In genomic region chr6:7852919-7853318, GRCm38 (mm10) we compare ENCODE assay signal across 22 mouse cellular contexts. TPM values are rescaled to one million over a fixed set of nuclear protein-coding genes. Genes with fewer than 3 reads are reported as not detected.
A peak's percentile ranks its signal among the peaks of the same experiment; 100 is the strongest.
DNase-seq lines count a peak whose midpoint lies in the region; ATAC-seq and TF ChIP-seq lines count a peak whose summit lies in the region.
"Had no signal": no experiment of that assay in that cellular context is flagged by ENCODE, and none has a peak within 500 bp of the region (broad histone marks: within the 10 kb centered on the region; RNA-seq: fewer than 3 reads in every experiment).

No protein-coding gene starts in this region.

- peak overlapping the region; percentile 17; the same call in 1 of the 2 replicates for H3K4me2 ChIP-seq in liver, embryonic 14.5 days (ENCODE audit: low read depth)
- H3K4me2 ChIP-seq: forebrain, embryonic 13.5 days; hindbrain, embryonic 12.5 days had no signal

- no peak for TF ChIP-seq POLR2A in MEL (IDR thresholded peaks at IDR 0.05; ENCODE audit: control insufficient read depth in 1 of 2, insufficient read depth in 1 of 2, low read depth in 1 of 2, low read length in 2 of 2, poor library complexity in 1 of 2)

- 9% methylated on average over 1 of the region's 1 CpGs for WGBS in liver, embryonic 14.5 days (ENCODE audit: insufficient replicate concordance)

- H3K4me1 ChIP-seq in MEL (ENCODE audit: control insufficient read depth in 1 of 2, insufficient read depth in 2 of 2, low read length in 2 of 2) = peaks cover 35 to 44% of the 10 kb centered on the region in 2 experiments
- peaks cover 47 to 48% of the 10 kb centered on the region in 2 experiments for H3K4me1 ChIP-seq in liver, embryonic 14.5 days (replicated peaks; ENCODE audit: control insufficient read depth in 2 of 2, insufficient read depth in 2 of 2, low read length in 1 of 2)
- H3K4me1 ChIP-seq: hindbrain, embryonic 12.5 days had no signal

- TF ChIP-seq CTCF in MEL (IDR thresholded peaks at IDR 0.05 in 2 of 3, conservative IDR thresholded peaks at IDR 0.05 in 1 of 3; ENCODE audit: control insufficient read depth in 1 of 3, insufficient read depth in 1 of 3, low read depth in 2 of 3, low read length in 3 of 3, poor library complexity in 1 of 3, severe bottlenecking in 1 of 3) = no peak
- TF ChIP-seq CTCF in liver, embryonic 14.5 days (IDR thresholded peaks at IDR 0.05; ENCODE audit: low read depth) = no peak

- peak; percentile 57 to 84 for TF ChIP-seq EP300 in MEL (IDR thresholded peaks at IDR 0.05; ENCODE audit: low read depth in 1 of 2, low read length in 2 of 2)
- peak; percentile 72 for TF ChIP-seq EP300 in liver, embryonic 14.5 days (IDR thresholded peaks at IDR 0.05; ENCODE audit: low read depth)

- no peak for TF ChIP-seq RAD21 in MEL (IDR thresholded peaks at IDR 0.05; ENCODE audit: low read depth, low read length)

- H3K9me3 ChIP-seq in MEL (replicated peaks; ENCODE audit: insufficient read depth, low read length) = no peaks in the 10 kb centered on the region
- H3K9me3 ChIP-seq in liver, embryonic 14.5 days (ENCODE audit: control insufficient read depth, low read length) = no peaks in the 10 kb centered on the region
- H3K9me3 ChIP-seq: embryonic facial prominence, embryonic 10.5 days; forebrain, embryonic 13.5 days; heart, embryonic 10.5 days; hindbrain, embryonic 12.5 days had no signal

- peak; percentile 63 for DNase-seq in MEL (ENCODE audit: low read depth, low spot score)
- DNase-seq in liver, embryonic 14.5 days (ENCODE audit: low read depth in 3 of 3, low spot score in 3 of 3) = no peak
- DNase-seq in kidney, postnatal 36 days = no peak
- no peak for DNase-seq in gastrocnemius, adult 18-20 months (ENCODE audit: low spot score)
- DNase-seq in embryo, embryonic 9.5 days (ENCODE audit: extremely low spot score) = no peak
- DNase-seq: adrenal gland, postnatal 25 days; cerebellum, adult 11 months; cerebellum, adult 8-10 months; cerebellum, postnatal 14 days; forebrain, postnatal 0 days; heart, adult 18-20 months; heart, postnatal 10 days; heart, postnatal 4 days had no signal

- no peaks in the 10 kb centered on the region for H3K27me3 ChIP-seq in MEL (ENCODE audit: control insufficient read depth in 1 of 2, insufficient read depth in 2 of 2, low read length in 2 of 2)
- H3K27me3 ChIP-seq in liver, embryonic 14.5 days (ENCODE audit: control insufficient read depth, insufficient read depth, low read length) = no peaks in the 10 kb centered on the region
- H3K27me3 ChIP-seq: forebrain, embryonic 13.5 days; hindbrain, embryonic 12.5 days; Patski had no signal

- H3K9ac ChIP-seq in MEL (ENCODE audit: control insufficient read depth, low read depth, low read length, poor library complexity, severe bottlenecking) = no peak overlapping the region
- H3K9ac ChIP-seq in liver, embryonic 14.5 days (replicated peaks) = no peak overlapping the region
- H3K9ac ChIP-seq: forebrain, embryonic 13.5 days; forebrain, postnatal 0 days; hindbrain, embryonic 12.5 days had no signal

- H3K4me3 ChIP-seq in MEL (ENCODE audit: control insufficient read depth in 1 of 2, insufficient read depth in 1 of 2, low read depth in 2 of 2, low read length in 2 of 2) = peak overlapping the region in 1 of 2 experiments; percentile 8; a peak in 1 of 4 replicates
- no peak overlapping the region for H3K4me3 ChIP-seq in liver, embryonic 14.5 days (ENCODE audit: insufficient read depth in 1 of 2, low read depth in 2 of 2, low read length in 2 of 2)
- H3K4me3 ChIP-seq: embryonic facial prominence, embryonic 10.5 days; forebrain, embryonic 13.5 days; heart, embryonic 10.5 days; hindbrain, embryonic 12.5 days had no signal

- H3K27ac ChIP-seq in MEL (ENCODE audit: control insufficient read depth, low read depth, low read length) = no peak overlapping the region
- H3K27ac ChIP-seq in liver, embryonic 14.5 days = 0 out of 2 replicates have a peak overlapping the region, but pooled peaks have one; percentile 24
- H3K27ac ChIP-seq: embryonic facial prominence, embryonic 10.5 days; forebrain, embryonic 13.5 days; heart, embryonic 10.5 days; hindbrain, embryonic 12.5 days had no signal

- H3K36me3 ChIP-seq in MEL (ENCODE audit: control insufficient read depth in 1 of 2, insufficient read depth in 2 of 2, low read length in 2 of 2) = peaks cover 0 to 54% of the 10 kb centered on the region in 2 experiments; a peak in 2 of 4 replicates
- H3K36me3 ChIP-seq in liver, embryonic 14.5 days (replicated peaks; ENCODE audit: control insufficient read depth, insufficient read depth, low read depth) = no peaks in the 10 kb centered on the region; the same call in 1 of the 2 replicates
- H3K36me3 ChIP-seq: embryonic facial prominence, embryonic 10.5 days; heart, embryonic 10.5 days; hindbrain, embryonic 12.5 days had no signal

- H3K79me2 ChIP-seq in MEL (ENCODE audit: control insufficient read depth, insufficient read depth, low read length, poor library complexity) = peaks cover 42% of the 10 kb centered on the region

- peak; percentile 45 for ATAC-seq in common myeloid progenitor, adult 5-6 weeks (replicated peaks; ENCODE audit: low read depth, poor library complexity, severe bottlenecking)
- ATAC-seq in liver, embryonic 14.5 days (ENCODE audit: insufficient read depth) = peak; percentile 59; the same call in 1 of the 2 replicates
- peak; percentile 57 for ATAC-seq in megakaryocyte progenitor cell, adult 5-6 weeks (replicated peaks; ENCODE audit: poor library complexity)
- ATAC-seq: activated CD4-positive, CD25-positive, alpha-beta regulatory T cell, adult 4 months; forebrain, embryonic 13.5 days; forebrain, postnatal 0 days; hindbrain, embryonic 16.5 days; Patski had no signal

TF ChIP-seq in MEL, 35 proteins besides CTCF, POLR2A, EP300 and RAD21:
- TF ChIP-seq GATA1 (IDR thresholded peaks at IDR 0.05; ENCODE audit: low read depth, low read length) (peak; percentile 72), MAFK (IDR thresholded peaks at IDR 0.05; ENCODE audit: borderline replicate concordance, low read depth, low read length) (no peak; the same call in 1 of the 2 replicates), ELF1 (IDR thresholded peaks at IDR 0.05; ENCODE audit: low read depth, low read length) (no peak), GABPA (IDR thresholded peaks at IDR 0.05; ENCODE audit: low read depth, low read length) (no peak), TAL1 (IDR thresholded peaks at IDR 0.05; ENCODE audit: low read length) (peak; percentile 52; the same call in 1 of the 2 replicates), UBTF (IDR thresholded peaks at IDR 0.05; ENCODE audit: borderline replicate concordance, insufficient read depth, low read depth, low read length) (no peak), CHD1 (IDR thresholded peaks at IDR 0.05; ENCODE audit: low read depth, low read length) (no peak), TCF12 (IDR thresholded peaks at IDR 0.05; ENCODE audit: low read depth, low read length) (peak; percentile 63), MYB (IDR thresholded peaks at IDR 0.05; ENCODE audit: low read depth, low read length) (peak; percentile 40; the same call in 1 of the 2 replicates)

RNA-seq across cellular contexts. Expression of gene C1galt1, which starts 8.3 kb away (rescaled TPM):
- total RNA-seq in MEL (2012; rRNA removed) = 14.1 and 14.4 TPM in 2 replicates
- 10 to 100 TPM in 1 of 2 experiments, not detected in 1; 13.2 TPM for polyA plus RNA-seq in MEL (2012; ENCODE audit: insufficient read depth in 1 of 2, insufficient read length in 2 of 2, low read depth in 1 of 2, low replicate concordance in 2 of 2, missing spikeins in 1 of 2)
- 37.0 and 40.9 TPM in 2 replicates for total RNA-seq in common myeloid progenitor, adult 5-6 weeks (2017)
- polyA plus RNA-seq in liver, embryonic 14.5 days (2012; rRNA removed) = 5.9 and 8.0 TPM in 2 replicates
- polyA plus RNA-seq in liver, embryonic 14.5 days (2014; fragmentation: Nextera tagmentation; extraction: Ambion mirVana) = 6.3 and 7.2 TPM in 2 replicates
- 33.3 TPM in 2 replicates for total RNA-seq in megakaryocyte progenitor cell, adult 5-6 weeks (2015)
- total RNA-seq in megakaryocyte progenitor cell, adult 5-6 weeks (2017) = 18.9 and 22.4 TPM in 2 replicates
- total RNA-seq in gastrocnemius, adult 18-20 months (2021) = 10 to 100 TPM; 14.1 to 14.3 TPM
